Comparison of ENCODE assay signal across 18 mouse cellular contexts in genomic region chr4:119563136-119563535, GRCm38 (mm10). TPM values are rescaled to one million over a fixed set of nuclear protein-coding genes. Genes with fewer than 3 reads are reported as not detected.
DNase-seq lines count a peak whose midpoint lies in the region; TF ChIP-seq lines count a peak whose summit lies in the region.
"Had no signal": no experiment of that assay in that cellular context is flagged by ENCODE, and none has a peak within 500 bp of the region (broad histone marks: within the 10 kb centered on the region; RNA-seq: fewer than 3 reads in every experiment).

No protein-coding gene starts in this region.

- TF ChIP-seq POLR2A in lung, adult 2 months (IDR thresholded peaks at IDR 0.05; ENCODE audit: borderline replicate concordance, extremely low read depth, low read depth, low read length), result no peak

- H3K27ac ChIP-seq in gastrocnemius, adult 2 months, result no peak overlapping the region
- H3K27ac ChIP-seq: embryonic facial prominence, embryonic 15.5 days; heart, embryonic 15.5 days; kidney, postnatal 0 days; limb, embryonic 12.5 days; liver, embryonic 13.5 days; lung, embryonic 15.5 days had no signal

- H3K4me3 ChIP-seq in gastrocnemius, adult 2 months, result no peak overlapping the region
- H3K4me3 ChIP-seq in lung, adult 2 months (replicated peaks; ENCODE audit: extremely low read depth, low read depth, low read length), result no peak overlapping the region
- H3K4me3 ChIP-seq: embryonic facial prominence, embryonic 15.5 days; heart, embryonic 15.5 days; limb, embryonic 12.5 days; liver, embryonic 13.5 days; lung, embryonic 15.5 days had no signal

- intact Hi-C loops in gastrocnemius, adult 2 months (cut with DNase I), result no loop called here
- intact Hi-C loops in heart, postnatal 10 days (cut with DNase I), result no loop called here

- DNase-seq in gastrocnemius, adult 2 months, result peak; percentile 39
- no peak for DNase-seq in gastrocnemius, adult 8-10 months (ENCODE audit: low spot score in 2 of 2)
- DNase-seq in heart, adult 9 months (ENCODE audit: low spot score in 2 of 2), result peak; percentile 34 to 39
- DNase-seq in heart, postnatal 10 days, result no peak
- DNase-seq in brain, adult 2 months (ENCODE audit: low read depth, low spot score), result peak; percentile 58
- peak; percentile 9 to 19 for DNase-seq in cerebellum, postnatal 36 days
- no peak for DNase-seq in lung, adult 2 months
- DNase-seq: adrenal gland, adult 2 months; kidney, adult 18-20 months; liver, embryonic 13.5 days; lung, postnatal 4 days; right cerebral cortex, postnatal 4 days; thymus, adult 2 months had no signal

- no peak for TF ChIP-seq CTCF in gastrocnemius, adult 2 months (IDR thresholded peaks at IDR 0.05)
- no peak for TF ChIP-seq CTCF in lung, adult 2 months (IDR thresholded peaks at IDR 0.05; ENCODE audit: insufficient read depth, low read length)

- H3K4me1 ChIP-seq in lung, adult 2 months (ENCODE audit: control insufficient read depth, insufficient read depth, low read length), result peaks cover 13% of the 10 kb centered on the region
- H3K4me1 ChIP-seq: embryonic facial prominence, embryonic 15.5 days; limb, embryonic 12.5 days; liver, embryonic 13.5 days; lung, embryonic 15.5 days had no signal

RNA-seq across cellular contexts. Expression of gene Frg2f1, which starts 23.8 kb away (rescaled TPM):
- 1 to 10 TPM; 4.0 to 4.5 TPM for total RNA-seq in gastrocnemius, adult 2 months (2021)
- 1 to 10 TPM; 3.6 to 4.9 (median 4.4) TPM for total RNA-seq in gastrocnemius, adult 8-10 months (2022)
- total RNA-seq in heart, postnatal 10 days (2021), result 1 to 10 TPM; 4.8 to 7.9 TPM
- polyA plus RNA-seq in lung, adult 2 months (2012; rRNA removed), result 5.1 and 5.9 TPM in 2 replicates

RNA-seq across cellular contexts. Expression of gene Foxj3, which starts 26.3 kb away (rescaled TPM):
- 10 to 100 TPM; 29.9 to 36.4 TPM for total RNA-seq in gastrocnemius, adult 2 months (2021)
- total RNA-seq in gastrocnemius, adult 8-10 months (2022), result 10 to 100 TPM; 30.0 to 33.6 (median 31.3) TPM
- 10 to 100 TPM; 41.6 to 44.0 TPM for total RNA-seq in heart, postnatal 10 days (2021)
- 14.1 and 18.0 TPM in 2 replicates for polyA plus RNA-seq in lung, adult 2 months (2012; rRNA removed)

Comparison
In these comparisons a context has a peak if more than half of its experiments do, and no peak if none do; other contexts are left out.
1. DNase-seq: peak in gastrocnemius, adult 2 months (single experiment), heart, adult 9 months (2 of 2), brain, adult 2 months (single experiment) and cerebellum, postnatal 36 days (2 of 2); none in gastrocnemius, adult 8-10 months (0 of 2), heart, postnatal 10 days (0 of 2) and lung, adult 2 months (single experiment).